Mouse (Mus musculus): ENCODE results near the gene Adamts12.

DNA sequence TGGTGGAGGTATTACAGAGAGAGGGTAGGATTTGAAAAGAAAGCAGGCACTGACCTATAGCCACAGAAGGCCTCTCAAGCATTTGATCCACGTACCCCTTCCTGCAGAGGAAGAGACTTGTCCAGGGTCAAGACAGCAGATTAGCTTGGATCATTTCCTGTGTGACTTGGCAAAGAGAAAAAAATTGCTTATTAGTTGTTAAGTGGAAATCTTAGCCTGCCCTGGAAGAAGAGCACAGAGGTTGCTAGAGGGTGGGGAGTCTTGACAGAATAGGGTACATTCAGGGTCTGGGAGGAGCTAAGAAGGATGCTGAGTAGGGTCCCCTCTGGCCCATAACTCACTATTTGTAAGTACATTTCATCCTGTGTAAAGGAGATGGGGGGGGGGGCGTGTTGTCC lies 431 bp upstream of the Adamts12 start:
- TF ChIP-seq GATA1 (IDR thresholded peaks at IDR 0.05; ENCODE audit: borderline replicate concordance, low read length): no peak
- TF ChIP-seq FLI1 (IDR thresholded peaks at IDR 0.05; ENCODE audit: low read length): no peak

Data from megakaryocyte, embryonic 14.5 days (primary cell).